Mouse (Mus musculus): ENCODE data around the gene Clic1. TPM values are rescaled to one million over a fixed set of nuclear protein-coding genes. Genes with fewer than 3 reads are reported as not detected.

Clic1 gene
- polyA plus RNA-seq, 1 experiment from 2014 or later, result 374 TPM

GRCm38 (mm10) chr17:35097164-35097655 lies 47.4 kb downstream of the Clic1 start:
- Histone ChIP-seq H3K4me3 (no peak overlapping the region), H3K4me1 (peaks cover 15% of the 10 kb centered on the region), H3K36me3 (peaks cover 93% of the 10 kb centered on the region), H3K27ac (no peak overlapping the region), H3K9me3 (no peaks in the 10 kb centered on the region), H3K27me3 (ENCODE audit: insufficient read depth, poor library complexity, severe bottlenecking) (no peaks in the 10 kb centered on the region)
- no peak for DNase-seq (ENCODE audit: low spot score)
- 82% methylated on average over 12 of the region's 12 CpGs for WGBS

DNA sequence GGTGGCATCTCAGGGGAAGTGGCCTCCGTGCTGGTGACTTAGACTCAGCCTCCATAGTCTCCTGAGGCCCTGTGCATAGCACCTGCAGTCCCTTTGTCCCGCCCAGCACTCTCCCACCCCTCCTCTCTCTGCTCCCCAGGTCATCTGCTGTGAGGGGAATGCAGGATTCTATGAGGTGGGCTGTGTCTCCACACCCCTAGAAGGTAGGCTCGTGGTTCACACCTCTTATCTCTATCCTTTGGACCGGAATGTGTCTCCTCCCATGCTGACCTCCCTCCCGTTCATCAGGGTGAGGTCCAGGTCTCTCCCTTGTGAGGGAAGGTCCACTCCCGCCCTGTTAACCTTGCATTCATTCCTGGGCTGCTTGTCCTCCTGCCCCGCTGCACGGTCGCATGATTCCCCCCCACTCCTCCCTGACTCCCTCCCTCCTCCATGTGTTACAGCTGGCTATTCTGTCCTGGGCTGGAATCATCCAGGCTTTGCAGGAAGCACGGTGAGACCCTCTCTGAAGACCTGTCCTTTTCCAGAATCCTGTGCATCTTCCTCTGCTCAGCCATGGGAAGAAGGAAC lies 50.5 kb downstream of the Clic1 start:
- Histone ChIP-seq H3K36me3 (peaks cover 90% of the 10 kb centered on the region), H3K4me1 (peaks cover 31% of the 10 kb centered on the region), H3K27ac (peak overlapping the region; percentile 3; the same call in 1 of the 2 replicates), H3K4me3 (no peak overlapping the region), H3K9me3 (no peaks in the 10 kb centered on the region), H3K27me3 (ENCODE audit: insufficient read depth, poor library complexity, severe bottlenecking) (no peaks in the 10 kb centered on the region)
- DNase-seq (ENCODE audit: low spot score), result no peak
- whole genome bisulfite sequencing, result 63% methylated on average over 10 of the region's 10 CpGs

DNA sequence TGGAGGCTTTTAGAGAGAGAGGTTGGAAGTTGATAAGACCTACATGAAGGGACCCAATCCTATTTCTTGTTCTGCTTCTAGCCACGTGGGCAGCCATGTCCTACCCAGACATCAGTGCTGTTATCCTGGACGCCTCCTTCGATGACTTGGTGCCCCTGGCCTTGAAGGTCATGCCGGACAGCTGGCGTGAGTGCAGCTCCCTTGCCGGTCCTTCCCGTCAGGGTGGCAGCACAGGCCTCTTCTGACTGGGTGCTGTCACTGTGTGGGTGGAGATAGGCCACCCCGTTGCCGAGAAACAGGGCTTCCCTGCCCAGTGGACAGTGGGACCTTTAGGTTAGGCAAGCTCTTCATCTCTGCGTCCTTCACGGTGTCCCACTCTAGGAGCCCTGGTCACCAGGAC lies 51.4 kb downstream of the Clic1 start:
- Histone ChIP-seq H3K27me3 (ENCODE audit: insufficient read depth, poor library complexity, severe bottlenecking) (no peaks in the 10 kb centered on the region), H3K4me1 (peaks cover 36% of the 10 kb centered on the region), H3K27ac (no peak overlapping the region), H3K9me3 (no peaks in the 10 kb centered on the region), H3K36me3 (peaks cover 82% of the 10 kb centered on the region), H3K4me3 (no peak overlapping the region)
- WGBS, result 85% methylated on average over 11 of the region's 11 CpGs
- DNase-seq (ENCODE audit: low spot score), result no peak

GRCm38 (mm10) chr17:35102299-35102698 lies 52.5 kb downstream of the Clic1 start:
- Histone ChIP-seq H3K27ac (peak overlapping the region; percentile 19; the same call in 1 of the 2 replicates), H3K4me3 (no peak overlapping the region), H3K27me3 (ENCODE audit: insufficient read depth, poor library complexity, severe bottlenecking) (no peaks in the 10 kb centered on the region), H3K9me3 (no peaks in the 10 kb centered on the region), H3K4me1 (peaks cover 38% of the 10 kb centered on the region), H3K36me3 (peaks cover 71% of the 10 kb centered on the region)
- DNase-seq (ENCODE audit: low spot score), result no peak
- 81% methylated on average over 8 of the region's 8 CpGs for WGBS

DNA sequence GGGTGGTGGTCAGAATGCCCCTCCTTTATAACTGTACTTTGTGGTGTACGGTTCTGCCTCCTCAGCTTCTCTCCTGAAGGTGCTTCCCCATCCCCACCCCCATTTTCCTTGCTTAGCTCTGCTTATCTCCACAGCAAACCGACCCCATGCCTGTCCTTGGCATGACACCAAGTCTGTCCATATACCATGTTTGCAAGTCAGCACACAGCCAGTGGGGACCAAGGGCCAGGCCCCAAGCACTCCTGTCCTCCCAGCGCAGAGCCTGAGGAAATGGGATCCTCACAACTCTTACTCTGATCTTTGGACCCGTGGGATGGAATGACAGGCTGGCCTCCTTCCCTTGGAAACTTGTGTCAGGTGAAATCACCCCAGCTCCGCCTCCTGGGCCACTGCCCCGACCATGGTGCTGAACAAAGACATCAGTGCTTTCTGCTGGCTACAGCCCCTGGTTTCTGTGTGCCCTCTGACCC lies 53.5 kb downstream of the Clic1 start:
- H3K9me3 ChIP-seq, result no peaks in the 10 kb centered on the region
- H3K27ac ChIP-seq, result no peak overlapping the region
- 64% methylated on average over 6 of the region's 6 CpGs for WGBS
- no peak for DNase-seq (ENCODE audit: low spot score)
- peaks cover 38% of the 10 kb centered on the region for H3K4me1 ChIP-seq
- H3K36me3 ChIP-seq, result peaks cover 65% of the 10 kb centered on the region
- H3K27me3 ChIP-seq (ENCODE audit: insufficient read depth, poor library complexity, severe bottlenecking), result no peaks in the 10 kb centered on the region
- no peak overlapping the region for H3K4me3 ChIP-seq

GRCm38 (mm10) chr17:35104079-35104478 lies 54.3 kb downstream of the Clic1 start:
- Histone ChIP-seq H3K4me3 (no peak overlapping the region), H3K27me3 (ENCODE audit: insufficient read depth, poor library complexity, severe bottlenecking) (no peaks in the 10 kb centered on the region), H3K9me3 (no peaks in the 10 kb centered on the region), H3K36me3 (peaks cover 57% of the 10 kb centered on the region), H3K27ac (no peak overlapping the region; the same call in 1 of the 2 replicates), H3K4me1 (peaks cover 38% of the 10 kb centered on the region)
- no peak for DNase-seq (ENCODE audit: low spot score)
- WGBS, result 84% methylated on average over 7 of the region's 7 CpGs

DNA sequence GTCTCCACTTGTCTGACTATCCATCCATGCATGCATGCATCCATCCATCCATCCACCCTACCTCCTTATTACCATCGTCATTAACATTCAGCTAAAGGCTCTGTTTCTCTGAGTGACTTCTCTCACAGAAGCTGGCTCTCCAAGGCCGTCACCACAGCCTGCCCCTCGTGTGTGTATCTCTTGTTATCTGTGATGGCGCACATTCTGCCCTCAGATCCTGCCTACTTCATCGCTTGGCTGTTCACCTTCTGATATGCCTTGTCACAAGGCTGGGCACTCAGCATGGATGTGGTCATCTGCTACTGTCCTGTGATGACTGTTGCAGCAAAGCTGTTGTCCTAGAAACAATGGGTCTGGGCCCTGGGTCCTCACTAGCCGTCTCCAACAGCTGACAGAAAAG lies 55.0 kb downstream of the Clic1 start:
- DNase-seq (ENCODE audit: low spot score), result no peak
- peaks cover 37% of the 10 kb centered on the region for H3K4me1 ChIP-seq
- H3K27me3 ChIP-seq (ENCODE audit: insufficient read depth, poor library complexity, severe bottlenecking), result no peaks in the 10 kb centered on the region
- H3K4me3 ChIP-seq, result no peak overlapping the region
- 58% methylated on average over 6 of the region's 6 CpGs for WGBS
- peaks cover 50% of the 10 kb centered on the region for H3K36me3 ChIP-seq
- H3K9me3 ChIP-seq, result no peaks in the 10 kb centered on the region
- no peak overlapping the region for H3K27ac ChIP-seq

- H3K27ac ChIP-seq, result peak overlapping the region; percentile 69; the same call in 1 of the 2 replicates
- DNase-seq (ENCODE audit: low spot score), result no peak
- no peaks in the 10 kb centered on the region for H3K27me3 ChIP-seq (ENCODE audit: insufficient read depth, poor library complexity, severe bottlenecking)
- H3K4me3 ChIP-seq, result peak overlapping the region; percentile 22; the same call in 1 of the 2 replicates
- 30% methylated on average over 13 of the region's 13 CpGs for WGBS
- no peaks in the 10 kb centered on the region for H3K9me3 ChIP-seq
- H3K36me3 ChIP-seq, result peaks cover 39% of the 10 kb centered on the region
- H3K4me1 ChIP-seq, result peaks cover 27% of the 10 kb centered on the region
Measured at GRCm38 (mm10) chr17:35105740-35106389, 56.1 kb downstream of the Clic1 start.

- DNase-seq (ENCODE audit: low spot score), result no peak
- H3K27me3 ChIP-seq (ENCODE audit: insufficient read depth, poor library complexity, severe bottlenecking), result no peaks in the 10 kb centered on the region
- 61% methylated on average over 3 of the region's 3 CpGs for WGBS
- H3K4me1 ChIP-seq, result peaks cover 31% of the 10 kb centered on the region
- peaks cover 32% of the 10 kb centered on the region for H3K36me3 ChIP-seq
- no peak overlapping the region for H3K4me3 ChIP-seq
- H3K27ac ChIP-seq, result no peak overlapping the region
- H3K9me3 ChIP-seq, result no peaks in the 10 kb centered on the region
Measured at GRCm38 (mm10) chr17:35106522-35106921, 56.8 kb downstream of the Clic1 start.

DNA sequence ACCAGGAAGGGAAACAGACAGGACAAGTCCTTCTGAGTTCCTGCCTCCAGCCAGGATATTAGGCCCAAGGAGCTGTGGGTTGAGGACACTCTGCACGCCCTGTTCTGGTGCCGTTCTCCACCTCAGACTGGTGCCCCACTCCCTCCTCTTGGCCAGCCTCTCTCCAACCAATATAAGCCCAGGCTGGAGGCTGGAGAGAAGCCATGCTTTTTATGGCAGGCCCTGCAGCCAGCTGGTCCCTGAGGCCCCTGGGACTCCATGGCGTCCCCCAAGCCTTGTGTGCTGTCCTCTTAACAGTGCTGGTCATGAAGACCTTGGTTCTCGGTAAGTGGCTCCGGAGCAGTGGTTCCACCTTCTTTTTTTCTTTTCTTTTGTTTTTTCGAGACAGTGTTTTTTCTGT lies 58.3 kb downstream of the Clic1 start, which contains the start of gene Ly6g5c:
TSS of gene Ly6g5c (plus strand) at position 183 of the 400 bp plus-strand sequence.
- 78% methylated on average over 6 of the region's 6 CpGs for WGBS

More for the DNA sequence above, 58.3 kb downstream of the Clic1 start, which contains the start of gene Ly6g5c:
- peaks cover 20% of the 10 kb centered on the region for H3K4me1 ChIP-seq
- no peak within 1 kb of the TSS for H3K4me3 ChIP-seq
- H3K27me3 ChIP-seq (ENCODE audit: insufficient read depth, poor library complexity, severe bottlenecking), result no peaks in the 10 kb centered on the region
- peaks cover 17% of the 10 kb centered on the region for H3K36me3 ChIP-seq
- H3K9me3 ChIP-seq, result no peaks in the 10 kb centered on the region
- DNase-seq (ENCODE audit: low spot score), result no peak
- no peak within 1 kb of the TSS for H3K27ac ChIP-seq

Other genes with a start within 250 kb of the Clic1 start
- gene Cyp21a1, start 245.4 kb upstream of the Clic1 start, polyA plus RNA-seq (2016; fragmentation: Nextera tagmentation; extraction: Ambion mirVana), result not detected in 2 replicates
- 22.3 and 22.8 TPM in 2 replicates for gene Stk19, start 213.0 kb upstream of the Clic1 start, polyA plus RNA-seq (2016; fragmentation: Nextera tagmentation; extraction: Ambion mirVana)
- 48.1 and 62.2 TPM in 2 replicates for gene Dxo, start 212.9 kb upstream of the Clic1 start, polyA plus RNA-seq (2016; fragmentation: Nextera tagmentation; extraction: Ambion mirVana)
- gene Skiv2l, start 199.8 kb upstream of the Clic1 start, polyA plus RNA-seq (2016; fragmentation: Nextera tagmentation; extraction: Ambion mirVana), result 39.9 and 43.6 TPM in 2 replicates
- gene Nelfe, start 199.6 kb upstream of the Clic1 start, polyA plus RNA-seq (2016; fragmentation: Nextera tagmentation; extraction: Ambion mirVana), result 89.6 and 104 TPM in 2 replicates
- 1.3 and 11.4 TPM in 2 replicates for gene Cfb, start 187.4 kb upstream of the Clic1 start, polyA plus RNA-seq (2016; fragmentation: Nextera tagmentation; extraction: Ambion mirVana)
- gene Zbtb12, start 170.5 kb upstream of the Clic1 start, polyA plus RNA-seq (2016; fragmentation: Nextera tagmentation; extraction: Ambion mirVana), result 2.2 and 4.1 TPM in 2 replicates
- not detected in 2 replicates for gene Gm20547, start 167.9 kb upstream of the Clic1 start, polyA plus RNA-seq (2016; fragmentation: Nextera tagmentation; extraction: Ambion mirVana)
- gene C2, start 151.7 kb upstream of the Clic1 start, polyA plus RNA-seq (2016; fragmentation: Nextera tagmentation; extraction: Ambion mirVana), result 0.67 and 1.6 TPM in 2 replicates
- gene Ehmt2, start 151.5 kb upstream of the Clic1 start, polyA plus RNA-seq (2016; fragmentation: Nextera tagmentation; extraction: Ambion mirVana), result 46.3 and 66.0 TPM in 2 replicates
- gene Slc44a4, start 135.5 kb upstream of the Clic1 start, polyA plus RNA-seq (2016; fragmentation: Nextera tagmentation; extraction: Ambion mirVana), result 0.10 and 0.41 TPM in 2 replicates
- gene Neu1, start 118.7 kb upstream of the Clic1 start, polyA plus RNA-seq (2016; fragmentation: Nextera tagmentation; extraction: Ambion mirVana), result 21.3 and 25.5 TPM in 2 replicates
- gene Hspa1b, start 90.7 kb upstream of the Clic1 start, polyA plus RNA-seq (2016; fragmentation: Nextera tagmentation; extraction: Ambion mirVana), result 0.20 TPM in 1 of 2 replicates, not detected in the other
- gene Gm20481, start 80.1 kb upstream of the Clic1 start, polyA plus RNA-seq (2016; fragmentation: Nextera tagmentation; extraction: Ambion mirVana), result 0.52 TPM in 1 of 2 replicates, not detected in the other
- 1.8 and 2.4 TPM in 2 replicates for gene Hspa1a, start 77.8 kb upstream of the Clic1 start, polyA plus RNA-seq (2016; fragmentation: Nextera tagmentation; extraction: Ambion mirVana)
- 1.6 and 1.7 TPM in 2 replicates for gene Hspa1l, start 77.3 kb upstream of the Clic1 start, polyA plus RNA-seq (2016; fragmentation: Nextera tagmentation; extraction: Ambion mirVana)
- 197 and 247 TPM in 2 replicates for gene Lsm2, start 68.1 kb upstream of the Clic1 start, polyA plus RNA-seq (2016; fragmentation: Nextera tagmentation; extraction: Ambion mirVana)
- gene Vars, start 49.0 kb upstream of the Clic1 start, polyA plus RNA-seq (2016; fragmentation: Nextera tagmentation; extraction: Ambion mirVana), result 112 and 166 TPM in 2 replicates
- gene Vwa7, start 33.4 kb upstream of the Clic1 start, polyA plus RNA-seq (2016; fragmentation: Nextera tagmentation; extraction: Ambion mirVana), result 0.26 and 0.34 TPM in 2 replicates
- 3.3 and 4.0 TPM in 2 replicates for gene Sapcd1, start 21.9 kb upstream of the Clic1 start, polyA plus RNA-seq (2016; fragmentation: Nextera tagmentation; extraction: Ambion mirVana)
- 3.9 and 5.4 TPM in 2 replicates for gene Msh5, start 3.2 kb upstream of the Clic1 start, polyA plus RNA-seq (2016; fragmentation: Nextera tagmentation; extraction: Ambion mirVana)
- gene Ddah2, start 9.1 kb downstream of the Clic1 start, polyA plus RNA-seq (2016; fragmentation: Nextera tagmentation; extraction: Ambion mirVana), result 192 and 290 TPM in 2 replicates
- gene Ly6g6c, start 15.4 kb downstream of the Clic1 start, polyA plus RNA-seq (2016; fragmentation: Nextera tagmentation; extraction: Ambion mirVana), result not detected in 2 replicates
- 0.63 and 1.0 TPM in 2 replicates for gene Mpig6b, start 16.2 kb downstream of the Clic1 start, polyA plus RNA-seq (2016; fragmentation: Nextera tagmentation; extraction: Ambion mirVana)
- gene Ly6g6e, start 26.9 kb downstream of the Clic1 start, polyA plus RNA-seq (2016; fragmentation: Nextera tagmentation; extraction: Ambion mirVana), result 0.18 and 0.39 TPM in 2 replicates
- gene Ly6g6d, start 28.1 kb downstream of the Clic1 start, polyA plus RNA-seq (2016; fragmentation: Nextera tagmentation; extraction: Ambion mirVana), result 2.5 and 2.6 TPM in 2 replicates
- 0.91 and 1.0 TPM in 2 replicates for gene Ly6g6f, start 35.6 kb downstream of the Clic1 start, polyA plus RNA-seq (2016; fragmentation: Nextera tagmentation; extraction: Ambion mirVana)
- 66.7 and 69.8 TPM in 2 replicates for gene Abhd16a, start 39.3 kb downstream of the Clic1 start, polyA plus RNA-seq (2016; fragmentation: Nextera tagmentation; extraction: Ambion mirVana)
- gene Ly6g5c, start 58.3 kb downstream of the Clic1 start, polyA plus RNA-seq (2016; fragmentation: Nextera tagmentation; extraction: Ambion mirVana), result not detected in 2 replicates
- 0.73 and 0.99 TPM in 2 replicates for gene Ly6g5b, start 65.5 kb downstream of the Clic1 start, polyA plus RNA-seq (2016; fragmentation: Nextera tagmentation; extraction: Ambion mirVana)
- 17.1 and 24.5 TPM in 2 replicates for gene Gpank1, start 71.5 kb downstream of the Clic1 start, polyA plus RNA-seq (2016; fragmentation: Nextera tagmentation; extraction: Ambion mirVana)
- gene Csnk2b, start 72.1 kb downstream of the Clic1 start, polyA plus RNA-seq (2016; fragmentation: Nextera tagmentation; extraction: Ambion mirVana), result 220 and 246 TPM in 2 replicates
- gene D17H6S53E, start 76.4 kb downstream of the Clic1 start, polyA plus RNA-seq (2016; fragmentation: Nextera tagmentation; extraction: Ambion mirVana), result 7.4 and 11.5 TPM in 2 replicates
- gene Apom, start 82.1 kb downstream of the Clic1 start, polyA plus RNA-seq (2016; fragmentation: Nextera tagmentation; extraction: Ambion mirVana), result 3.0 and 72.5 TPM in 2 replicates
- 51.4 and 65.5 TPM in 2 replicates for gene Bag6, start 85.2 kb downstream of the Clic1 start, polyA plus RNA-seq (2016; fragmentation: Nextera tagmentation; extraction: Ambion mirVana)
- gene Prrc2a, start 114.9 kb downstream of the Clic1 start, polyA plus RNA-seq (2016; fragmentation: Nextera tagmentation; extraction: Ambion mirVana), result 137 and 161 TPM in 2 replicates
- gene Aif1, start 126.1 kb downstream of the Clic1 start, polyA plus RNA-seq (2016; fragmentation: Nextera tagmentation; extraction: Ambion mirVana), result 0.85 and 2.1 TPM in 2 replicates
- gene Lst1, start 138.5 kb downstream of the Clic1 start, polyA plus RNA-seq (2016; fragmentation: Nextera tagmentation; extraction: Ambion mirVana), result 1.5 and 2.2 TPM in 2 replicates
- 0.15 TPM in 1 of 2 replicates, not detected in the other for gene Ltb, start 144.5 kb downstream of the Clic1 start, polyA plus RNA-seq (2016; fragmentation: Nextera tagmentation; extraction: Ambion mirVana)
- gene Tnf, start 152.0 kb downstream of the Clic1 start, polyA plus RNA-seq (2016; fragmentation: Nextera tagmentation; extraction: Ambion mirVana), result 0.15 TPM in 1 of 2 replicates, not detected in the other
- not detected in 2 replicates for gene Lta, start 155.4 kb downstream of the Clic1 start, polyA plus RNA-seq (2016; fragmentation: Nextera tagmentation; extraction: Ambion mirVana)
- gene Gm16181, start 170.9 kb downstream of the Clic1 start, polyA plus RNA-seq (2016; fragmentation: Nextera tagmentation; extraction: Ambion mirVana), result 0.30 TPM in 1 of 2 replicates, not detected in the other
- 6.5 and 10.1 TPM in 2 replicates for gene Atp6v1g2, start 183.7 kb downstream of the Clic1 start, polyA plus RNA-seq (2016; fragmentation: Nextera tagmentation; extraction: Ambion mirVana)
- gene Nfkbil1, start 185.8 kb downstream of the Clic1 start, polyA plus RNA-seq (2016; fragmentation: Nextera tagmentation; extraction: Ambion mirVana), result 8.4 and 10.4 TPM in 2 replicates
- 367 and 489 TPM in 2 replicates for gene Ddx39b, start 191.8 kb downstream of the Clic1 start, polyA plus RNA-seq (2016; fragmentation: Nextera tagmentation; extraction: Ambion mirVana)
- 22.5 and 25.0 TPM in 2 replicates for gene H2-D1, start 212.8 kb downstream of the Clic1 start, polyA plus RNA-seq (2016; fragmentation: Nextera tagmentation; extraction: Ambion mirVana)

All from heart, embryonic 10.5 days (tissue).